Mouse (Mus musculus) frontal cortex, postnatal 25 days (tissue): ENCODE measurements around the gene Ptchd3.

Source experiments
- DNase-seq, 2 experiments: peaks; one replicate each; pipeline ENCODE4 v3.0.0; 2022; ENCODE audit warnings: low spot score in 2 of 2

Gene Ptchd3

GRCm38 (mm10) chr11:121829947-121830346, at the start of gene Ptchd3:
Ptchd3 (plus strand) TSS chr11:121830247.
- no peak for DNase-seq

- no peak for DNase-seq
These were observed 48.2 kb upstream of the Ptchd3 start for GRCm38 (mm10) chr11:121781831-121782230.

GRCm38 (mm10) chr11:121787456-121787855, 42.6 kb upstream of the Ptchd3 start:
- DNase-seq = no peak

- DNase-seq = no peak
These were observed 40.5 kb upstream of the Ptchd3 start for GRCm38 (mm10) chr11:121789566-121789965.

GRCm38 (mm10) chr11:121790671-121791094, 39.4 kb upstream of the Ptchd3 start:
- no peak for DNase-seq

GRCm38 (mm10) chr11:121791446-121791845, 38.6 kb upstream of the Ptchd3 start:
- DNase-seq = no peak

- no peak for DNase-seq
These were observed 38.1 kb upstream of the Ptchd3 start for GRCm38 (mm10) chr11:121791991-121792390.

- DNase-seq = no peak
These were observed 36.5 kb upstream of the Ptchd3 start for GRCm38 (mm10) chr11:121793530-121793929.

GRCm38 (mm10) chr11:121794186-121794585, 35.9 kb upstream of the Ptchd3 start:
- no peak for DNase-seq

GRCm38 (mm10) chr11:121794591-121795199, 35.4 kb upstream of the Ptchd3 start:
- no peak for DNase-seq

GRCm38 (mm10) chr11:121795978-121796377, 34.1 kb upstream of the Ptchd3 start:
- no peak for DNase-seq

GRCm38 (mm10) chr11:121798591-121798990, 31.5 kb upstream of the Ptchd3 start:
- DNase-seq = no peak

- DNase-seq = no peak
These were observed 30.2 kb upstream of the Ptchd3 start for GRCm38 (mm10) chr11:121799746-121800299.

GRCm38 (mm10) chr11:121802743-121803142, 27.3 kb upstream of the Ptchd3 start:
- DNase-seq = no peak

- DNase-seq = no peak
These were observed 25.6 kb upstream of the Ptchd3 start for GRCm38 (mm10) chr11:121804258-121805027.

GRCm38 (mm10) chr11:121808204-121808852, 21.7 kb upstream of the Ptchd3 start:
- DNase-seq = peak; percentile 81 to 82

GRCm38 (mm10) chr11:121808866-121809265, 21.2 kb upstream of the Ptchd3 start:
- no peak for DNase-seq

- no peak for DNase-seq
These were observed 15.9 kb downstream of the Ptchd3 start for GRCm38 (mm10) chr11:121845923-121846322.

- peak; percentile 35 to 62 for DNase-seq
These were observed 17.8 kb downstream of the Ptchd3 start for GRCm38 (mm10) chr11:121847790-121848299.
